Mouse (Mus musculus) C2C12 (cell line): ENCODE measurements around the gene Ippk. TPM values are rescaled to one million over a fixed set of nuclear protein-coding genes. Genes with fewer than 3 reads are reported as not detected.

ENCODE experiments used
- H3K27me3 ChIP-seq: one replicate; pipeline ENCODE4 v1.6.1; 2011; ENCODE audit not compliant: control insufficient read depth, insufficient read depth, insufficient read length
- H3K36me3 ChIP-seq: one replicate; pipeline ENCODE4 v1.6.1; 2011; ENCODE audit not compliant: control insufficient read depth, insufficient read depth
- H3K4me3 ChIP-seq: one replicate; pipeline ENCODE4 v1.5.1; 2011; ENCODE audit warnings: mild to moderate bottlenecking, control low read depth; ENCODE audit not compliant: poor library complexity, insufficient read depth, severe bottlenecking
- H3K79me2 ChIP-seq: one replicate; pipeline ENCODE4 v1.6.1; 2011; ENCODE audit not compliant: control insufficient read depth, insufficient read depth
- H3K79me3 ChIP-seq: one replicate; pipeline ENCODE4 v1.6.1; 2011; ENCODE audit warnings: low read depth, control low read depth
- H3ac ChIP-seq: one replicate; pipeline ENCODE3; 2011; ENCODE audit warnings: low read depth; ENCODE audit not compliant: control insufficient read depth, insufficient read length
- CEBPB ChIP-seq: IDR thresholded peaks from one replicate; pipeline ENCODE4 v1.6.1; 2011; ENCODE audit warnings: low read depth, mild to moderate bottlenecking, control low read depth, moderate library complexity
- CTCF ChIP-seq: IDR thresholded peaks from one replicate; pipeline ENCODE4 v1.5.1; 2011; ENCODE audit not compliant: control insufficient read depth, insufficient read depth, insufficient read length
- FOSL1 ChIP-seq: IDR thresholded peaks from one replicate; pipeline ENCODE4 v1.8.0; 2011; ENCODE audit warnings: mild to moderate bottlenecking, low read length; ENCODE audit not compliant: poor library complexity, insufficient read depth, severe bottlenecking
- MAX ChIP-seq: IDR thresholded peaks from one replicate; pipeline ENCODE4 v1.6.1; 2011; ENCODE audit warnings: mild to moderate bottlenecking, control low read depth
- MYOD1 ChIP-seq: IDR thresholded peaks from one replicate; pipeline ENCODE4 v1.6.1; 2011; ENCODE audit warnings: low read depth; ENCODE audit not compliant: control insufficient read depth, insufficient read length
- MYOG ChIP-seq: IDR thresholded peaks from one replicate; pipeline ENCODE4 v1.6.1; 2011; ENCODE audit not compliant: control insufficient read depth, insufficient read length; ENCODE audit errors: extremely low read depth
- USF1 ChIP-seq: IDR thresholded peaks from one replicate; pipeline ENCODE4 v1.6.1; 2011; ENCODE audit warnings: low read depth, mild to moderate bottlenecking, control low read depth, moderate library complexity
- long read RNA-seq, 2 experiments: library from polyadenylated mRNA; unstranded; transcript quantifications; one replicate each; pipeline ENCODE4 v2.0.0; 2019 to 2020
- polyA plus RNA-seq: library from polyadenylated mRNA; unstranded; fragments of >200 nt; fragmentation: generic; extraction: Trizol; gene quantifications from one replicate; pipeline ENCODE4 v1.2.1, GENCODE M21; 2012; ENCODE audit warnings: missing spikeins

Gene Ippk
- 5.4 TPM for polyA plus RNA-seq
- long read RNA-seq, experiment 1, full-length matches to known transcripts = 12 of 16 reads
- long read RNA-seq, experiment 1, partial matches to known transcripts = 1 of 16 reads
- long read RNA-seq, experiment 1, other reads (novel, unspliced or antisense) = 3 of 16 reads
- long read RNA-seq, experiment 2, full-length matches to known transcripts = 174 of 189 reads
- long read RNA-seq, experiment 2, partial matches to known transcripts = 1 of 189 reads
- long read RNA-seq, experiment 2, other reads (novel, unspliced or antisense) = 14 of 189 reads

DNA sequence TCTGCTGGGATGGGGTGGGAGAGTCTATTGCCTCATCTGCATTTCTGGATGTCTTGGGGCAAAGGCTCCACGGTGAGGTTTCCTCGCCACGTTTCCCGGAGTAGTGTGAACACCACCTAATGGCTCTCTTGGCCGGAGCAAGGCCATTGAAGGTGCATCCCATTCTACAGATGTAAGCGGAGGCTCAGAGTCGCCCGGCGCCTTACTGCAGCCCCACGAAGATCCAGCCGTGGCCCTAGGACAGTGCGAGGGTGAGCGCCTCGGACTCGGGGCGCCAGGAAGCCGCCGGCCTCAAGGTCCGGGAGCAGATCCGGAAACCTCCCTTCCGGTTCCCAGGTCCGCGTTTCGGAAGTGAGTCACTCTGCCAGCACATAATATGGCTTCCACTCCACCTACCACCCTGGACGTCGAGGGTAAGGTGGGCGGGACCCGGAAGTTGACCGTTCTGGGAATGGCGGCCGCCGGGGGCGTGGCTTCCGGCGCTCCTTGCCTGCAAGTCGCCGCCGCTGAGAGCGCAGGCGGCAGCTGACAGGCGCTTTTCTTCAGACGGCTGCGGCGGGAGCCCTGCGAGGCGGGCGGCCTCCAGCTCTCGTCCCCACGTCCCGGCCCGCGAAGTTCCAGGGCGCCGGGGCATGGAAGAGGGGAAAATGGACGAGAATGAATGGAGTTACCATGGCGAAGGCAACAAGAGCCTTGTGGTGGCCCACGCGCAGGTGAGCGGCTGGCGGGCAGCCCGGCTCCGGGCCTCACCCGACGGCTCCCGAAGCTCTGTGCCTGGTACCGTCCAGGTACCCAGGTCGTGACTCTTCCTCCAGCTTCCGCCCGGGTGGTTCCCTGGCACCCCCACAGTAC, at the start of gene Ippk:
Ippk (plus strand) TSS at position 496 of the 852 bp plus-strand sequence.
- no peaks in the 10 kb centered on the region for H3K27me3 ChIP-seq
- H3K36me3 ChIP-seq = no peaks in the 10 kb centered on the region
- H3K4me3 ChIP-seq = peak within 1 kb of the TSS; percentile 80
- H3K79me3 ChIP-seq = peaks cover 46% of the 10 kb centered on the region
- peak within 1 kb of the TSS; percentile 79 for H3ac ChIP-seq
- TF ChIP-seq FOSL1 = peak; percentile 25
- no peak for TF ChIP-seq USF1
- TF ChIP-seq MAX = peak; percentile 75
- peak; percentile 13 for TF ChIP-seq CEBPB
- H3K79me2 ChIP-seq = peaks cover 57% of the 10 kb centered on the region

DNA sequence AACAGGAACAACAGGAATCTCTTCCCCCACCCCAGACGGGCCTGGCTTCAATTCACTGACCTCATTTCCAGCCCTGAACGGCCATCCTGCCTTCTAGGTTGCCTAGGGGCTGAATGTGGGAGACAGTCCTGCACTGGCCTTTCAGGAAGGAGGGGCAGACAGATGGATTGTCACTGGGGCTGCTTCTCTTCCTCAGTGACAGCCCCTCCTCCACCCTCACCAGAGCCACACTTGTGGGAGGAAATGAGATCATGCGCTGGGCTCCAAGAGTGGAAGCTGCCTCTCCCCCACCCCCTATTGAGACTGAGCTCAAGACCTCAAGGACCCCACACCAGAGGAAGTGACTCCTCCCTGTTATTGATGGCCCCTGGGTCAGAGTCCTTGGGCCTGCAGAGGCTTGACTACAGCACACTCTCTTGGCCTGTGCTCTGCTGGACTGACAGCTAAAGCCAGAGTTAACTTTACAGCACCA, 49.6 kb upstream of the Ippk start:
- H3K4me3 ChIP-seq = no peak overlapping the region
- H3K79me3 ChIP-seq = peaks cover 37% of the 10 kb centered on the region
- no peak overlapping the region for H3ac ChIP-seq
- TF ChIP-seq FOSL1 (no peak), USF1 (no peak), MYOD1 (no peak)
- H3K36me3 ChIP-seq = peaks cover 66% of the 10 kb centered on the region
- peaks cover 86% of the 10 kb centered on the region for H3K79me2 ChIP-seq
- H3K27me3 ChIP-seq = no peaks in the 10 kb centered on the region

DNA sequence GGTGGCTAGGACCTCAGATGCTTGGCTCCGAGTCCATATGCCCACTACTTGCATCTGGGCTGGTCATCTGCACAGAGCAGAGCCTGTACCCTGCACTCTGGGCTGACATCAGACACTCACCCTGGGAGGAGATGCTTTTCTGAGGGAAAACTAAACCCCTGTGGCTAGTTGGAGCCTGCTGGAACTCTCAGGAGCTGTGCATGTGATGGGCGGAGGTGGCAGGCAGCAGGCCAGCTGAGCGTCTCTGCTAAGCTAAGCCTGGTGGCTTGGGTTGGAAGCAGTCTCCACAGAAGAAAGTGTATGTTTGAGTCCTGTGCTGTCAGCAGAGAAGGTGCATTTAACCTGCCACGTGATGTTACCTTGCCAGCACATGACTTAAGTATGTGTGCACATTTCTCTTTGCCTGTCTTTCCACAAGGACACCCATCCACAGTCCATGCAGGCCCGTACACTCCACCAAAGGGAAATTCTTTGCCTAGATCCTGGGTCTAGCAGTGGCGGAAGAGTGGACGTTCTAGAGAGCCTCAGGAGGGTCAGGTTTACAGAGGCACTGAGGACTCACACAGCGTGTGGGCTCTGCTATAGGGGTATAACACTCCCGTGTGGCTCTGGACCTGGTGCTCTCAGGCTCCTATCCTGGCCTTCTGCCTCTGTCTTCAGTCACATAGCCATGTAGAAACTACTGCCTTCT, 48.5 kb upstream of the Ippk start:
- TF ChIP-seq USF1 = no peak
- TF ChIP-seq FOSL1 = no peak
- TF ChIP-seq CTCF = no peak
- no peak for TF ChIP-seq MAX
- no peak for TF ChIP-seq MYOD1
- TF ChIP-seq MYOG = no peak
- TF ChIP-seq CEBPB = no peak

DNA sequence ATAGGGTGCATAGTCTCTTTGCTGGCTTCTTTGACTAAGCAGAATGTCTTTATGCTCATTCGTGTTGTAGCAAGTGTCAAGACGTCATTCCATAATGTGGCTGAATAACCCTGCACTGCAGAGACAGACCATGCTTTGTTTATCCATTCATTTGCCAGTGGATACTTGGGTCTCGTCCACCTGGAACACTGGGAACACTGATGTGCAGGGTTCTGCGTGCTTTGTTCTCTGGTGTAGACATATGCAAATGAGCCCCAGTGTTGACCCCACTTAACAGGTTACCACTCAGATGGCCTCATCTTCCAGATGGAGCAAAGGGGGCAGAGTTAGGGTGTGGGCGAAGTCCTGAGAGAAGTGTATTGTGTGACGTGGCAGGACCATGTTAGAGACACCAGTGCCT, 46.7 kb upstream of the Ippk start:
- Histone ChIP-seq H3ac (no peak overlapping the region), H3K79me3 (peaks cover 12% of the 10 kb centered on the region), H3K36me3 (peaks cover 82% of the 10 kb centered on the region), H3K4me3 (no peak overlapping the region), H3K27me3 (no peaks in the 10 kb centered on the region), H3K79me2 (peaks cover 57% of the 10 kb centered on the region)
- TF ChIP-seq CEBPB (no peak), CTCF (no peak), MYOD1 (no peak), MYOG (no peak), FOSL1 (no peak)

More for the DNA sequence above, 48.5 kb upstream of the Ippk start:
- H3K4me3 ChIP-seq = no peak overlapping the region
- peaks cover 26% of the 10 kb centered on the region for H3K79me3 ChIP-seq
- H3K27me3 ChIP-seq = no peaks in the 10 kb centered on the region
- H3K79me2 ChIP-seq = peaks cover 75% of the 10 kb centered on the region
- H3K36me3 ChIP-seq = peaks cover 76% of the 10 kb centered on the region
- H3ac ChIP-seq = no peak overlapping the region

DNA sequence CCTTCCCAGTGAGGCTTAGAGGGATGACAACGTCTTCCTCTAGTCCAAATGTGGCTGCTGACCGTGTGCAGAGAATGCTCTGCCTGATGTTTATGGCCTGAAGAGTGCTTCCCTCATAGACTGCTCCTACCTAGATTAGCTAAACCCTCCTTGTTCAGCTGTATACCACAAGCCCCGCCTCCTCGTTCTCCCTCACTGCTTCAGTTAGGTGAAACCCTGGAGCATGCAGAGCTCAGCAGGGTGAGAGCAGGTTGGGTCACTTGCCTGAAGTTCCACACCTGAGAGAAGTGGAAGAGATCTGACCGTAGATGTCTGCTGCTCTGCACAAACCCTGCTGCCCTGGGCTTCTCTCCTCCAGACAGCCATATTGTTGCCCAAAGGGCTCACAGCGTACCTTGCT, 46.3 kb upstream of the Ippk start:
- Histone ChIP-seq H3K79me3 (peaks cover 12% of the 10 kb centered on the region), H3K4me3 (no peak overlapping the region), H3ac (no peak overlapping the region), H3K27me3 (no peaks in the 10 kb centered on the region), H3K79me2 (peaks cover 53% of the 10 kb centered on the region), H3K36me3 (peaks cover 80% of the 10 kb centered on the region)
- TF ChIP-seq MYOD1 (no peak), CEBPB (no peak), CTCF (no peak), FOSL1 (no peak), MYOG (no peak), MAX (no peak), USF1 (no peak)
